Mouse (Mus musculus) lung, embryonic 16.5 days (tissue): ENCODE measurements around the gene Tbc1d22a. TPM values are rescaled to one million over a fixed set of nuclear protein-coding genes. Genes with fewer than 3 reads are reported as not detected.

ENCODE experiments used
- ATAC-seq: fragments of 200-750 bp; cut with Nextera tagmentation; 2 replicates; pipeline ENCODE4 v1.8.0; 2017; ENCODE audit warnings: low read depth, mild to moderate bottlenecking, moderate library complexity
- H3K27ac ChIP-seq: fragments of 300-500 bp; sonication (generic); 2 replicates; pipeline ENCODE4 v1.5.1; 2014; ENCODE audit warnings: mild to moderate bottlenecking, control low read depth, low read length
- H3K27me3 ChIP-seq: fragments of 300-500 bp; sonication (generic); 2 replicates; pipeline ENCODE4 v1.6.1; 2014; ENCODE audit warnings: low read depth, low read length, mixed read lengths; ENCODE audit not compliant: control insufficient read depth, insufficient read depth
- H3K36me3 ChIP-seq: fragments of 300-500 bp; sonication (generic); 2 replicates; pipeline ENCODE4 v1.6.1; 2014; ENCODE audit warnings: low read length; ENCODE audit not compliant: control insufficient read depth, insufficient read depth
- H3K4me1 ChIP-seq: fragments of 300-500 bp; sonication (generic); replicated peaks from 2 replicates; pipeline ENCODE4 v1.6.1; 2014; ENCODE audit warnings: low read length, mixed read lengths; ENCODE audit not compliant: control insufficient read depth, insufficient read depth
- H3K4me2 ChIP-seq: fragments of 300-500 bp; sonication (generic); 2 replicates; pipeline ENCODE4 v1.6.1; 2014; ENCODE audit warnings: low read depth, low read length, control low read depth
- H3K4me3 ChIP-seq: fragments of 300-500 bp; sonication (generic); 2 replicates; pipeline ENCODE4 v1.5.1; 2014; ENCODE audit warnings: mild to moderate bottlenecking, low read length, control low read depth
- H3K9ac ChIP-seq: fragments of 300-500 bp; sonication (generic); 2 replicates; pipeline ENCODE4 v1.6.1; 2014; ENCODE audit warnings: low read length, control low read depth
- H3K9me3 ChIP-seq: fragments of 300-500 bp; sonication (generic); 2 replicates; pipeline ENCODE4 v1.6.1; 2016; ENCODE audit warnings: low read length; ENCODE audit not compliant: control insufficient read depth
- WGBS: fragments of 180-500 bp; shearing (Covaris S2); extraction: QIAGEN DNeasy Blood & Tissue Kit; methylation state at CpG from one replicate; pipeline ENCODE4 v1.1.7; 2014; 5-methylcytosine and 5-hydroxymethylcytosine counted together
- polyA plus RNA-seq: library from polyadenylated mRNA; unstranded; fragments of >200 nt; fragmentation: Nextera tagmentation; extraction: Ambion mirVana; gene quantifications from 2 replicates; pipeline ENCODE4 v1.2.1, GENCODE M21; 2015

Gene Tbc1d22a
- polyA plus RNA-seq, 1 experiment from 2014 or later, result 13.6 TPM

DNA sequence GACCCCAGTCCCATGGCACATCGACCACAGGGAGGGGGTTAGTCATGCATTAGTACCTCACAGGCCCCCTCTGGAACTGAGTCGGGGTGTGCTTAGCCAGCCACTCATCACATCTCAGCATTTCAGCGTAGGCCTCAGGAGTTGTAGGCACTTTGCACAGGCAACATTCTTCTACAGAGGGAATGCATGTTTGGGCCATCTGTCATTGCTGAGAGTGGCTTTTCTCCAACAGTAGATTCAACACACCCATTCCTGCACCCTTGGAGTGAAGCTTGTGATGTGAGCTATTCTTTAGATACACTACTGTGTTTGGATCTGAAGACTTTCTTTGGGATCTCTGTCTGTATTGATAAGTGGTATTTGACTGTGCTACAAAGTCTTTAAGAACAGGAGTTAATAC lies 75.8 kb downstream of the Tbc1d22a start:
- no peaks in the 10 kb centered on the region for H3K36me3 ChIP-seq
- H3K27ac ChIP-seq, result no peak overlapping the region
- H3K4me3 ChIP-seq, result no peak overlapping the region
- 67% methylated on average over 3 of the region's 3 CpGs for WGBS
- H3K4me2 ChIP-seq, result no peak overlapping the region
- H3K27me3 ChIP-seq, result no peaks in the 10 kb centered on the region
- no peaks in the 10 kb centered on the region for H3K9me3 ChIP-seq
- ATAC-seq, result no peak
- no peak overlapping the region for H3K9ac ChIP-seq
- no peaks in the 10 kb centered on the region for H3K4me1 ChIP-seq

DNA sequence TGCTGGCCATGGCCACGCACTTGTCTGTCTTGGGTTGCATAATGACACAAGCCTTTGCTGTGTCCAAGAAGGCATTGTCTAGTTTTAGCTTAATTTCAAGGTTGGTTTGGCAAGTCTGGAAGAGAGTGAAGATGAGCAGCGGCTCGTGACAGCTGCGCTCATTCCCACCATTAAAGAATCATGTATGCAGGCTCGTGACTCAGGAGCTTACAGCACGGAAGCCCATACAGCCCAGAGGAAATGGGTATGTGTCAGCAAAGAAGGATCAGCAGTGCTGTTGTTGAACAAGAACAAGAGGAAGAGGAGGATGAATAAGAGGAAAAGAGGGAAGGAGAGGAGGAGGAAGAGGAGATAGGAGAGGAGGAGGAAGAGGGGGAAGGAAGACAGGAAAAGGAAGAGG lies 78.0 kb downstream of the Tbc1d22a start:
- no peaks in the 10 kb centered on the region for H3K9me3 ChIP-seq
- WGBS, result 81% methylated on average over 6 of the region's 6 CpGs
- H3K4me2 ChIP-seq, result no peak overlapping the region
- no peak overlapping the region for H3K9ac ChIP-seq
- ATAC-seq, result no peak
- no peak overlapping the region for H3K4me3 ChIP-seq
- H3K4me1 ChIP-seq, result no peaks in the 10 kb centered on the region
- H3K27me3 ChIP-seq, result no peaks in the 10 kb centered on the region
- H3K36me3 ChIP-seq, result no peaks in the 10 kb centered on the region
- no peak overlapping the region for H3K27ac ChIP-seq

DNA sequence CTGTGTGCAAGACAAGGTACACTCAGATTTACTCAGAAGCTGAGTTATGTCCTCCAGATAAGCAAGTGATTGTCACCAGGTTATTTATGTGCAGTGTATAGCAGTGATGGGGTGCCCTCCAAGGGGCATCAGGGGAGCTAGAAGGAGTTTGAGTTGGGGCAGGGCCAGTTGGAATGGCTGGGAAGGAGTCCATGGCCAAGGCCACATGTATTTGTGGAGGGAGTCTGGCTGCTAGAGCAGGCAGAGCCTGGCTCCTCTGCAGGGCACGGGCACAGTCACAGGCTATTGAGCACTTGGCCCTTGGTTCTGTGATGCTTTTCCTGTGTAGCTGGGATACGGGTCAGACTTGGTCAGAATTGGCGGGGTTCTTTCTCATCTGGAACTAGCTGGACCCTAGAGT lies 80.2 kb downstream of the Tbc1d22a start:
- H3K27me3 ChIP-seq, result no peaks in the 10 kb centered on the region
- WGBS, result 79% methylated on average over 3 of the region's 3 CpGs
- H3K4me2 ChIP-seq, result no peak overlapping the region
- no peak for ATAC-seq
- no peak overlapping the region for H3K27ac ChIP-seq
- no peaks in the 10 kb centered on the region for H3K9me3 ChIP-seq
- no peaks in the 10 kb centered on the region for H3K36me3 ChIP-seq
- no peak overlapping the region for H3K9ac ChIP-seq
- H3K4me3 ChIP-seq, result no peak overlapping the region
- no peaks in the 10 kb centered on the region for H3K4me1 ChIP-seq

DNA sequence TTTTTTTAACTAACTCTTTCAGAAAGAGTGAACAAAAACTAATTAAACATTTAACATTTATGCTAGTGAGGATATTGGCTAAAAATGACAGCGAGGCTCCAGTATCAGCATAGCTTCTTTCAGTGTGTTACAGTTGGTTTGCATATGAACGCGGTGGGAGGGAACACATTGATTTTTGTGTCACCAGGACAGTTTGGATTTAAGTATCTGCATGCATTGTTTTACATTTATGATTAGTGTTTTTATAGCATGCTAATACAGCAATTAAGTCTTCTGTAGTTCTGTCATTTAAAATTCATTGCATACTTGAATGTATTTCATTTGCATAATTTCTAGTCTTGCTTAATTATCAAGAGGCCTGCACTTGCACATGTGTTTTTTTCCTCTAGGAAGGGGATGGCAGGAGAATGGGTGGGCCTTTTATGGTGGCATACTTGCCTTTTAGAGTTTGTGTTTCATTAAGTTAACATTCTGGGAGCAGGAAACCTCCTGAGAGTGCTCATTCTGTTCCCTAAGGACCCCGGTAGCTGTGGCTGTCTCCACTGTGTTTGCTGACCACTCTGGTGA lies 81.5 kb downstream of the Tbc1d22a start:
- Histone ChIP-seq H3K36me3 (no peaks in the 10 kb centered on the region), H3K9ac (no peak overlapping the region), H3K4me2 (no peak overlapping the region), H3K4me1 (no peaks in the 10 kb centered on the region), H3K4me3 (no peak overlapping the region), H3K27ac (no peak overlapping the region), H3K9me3 (no peaks in the 10 kb centered on the region), H3K27me3 (no peaks in the 10 kb centered on the region)
- no peak for ATAC-seq
- 69% methylated on average over 4 of the region's 4 CpGs for WGBS

DNA sequence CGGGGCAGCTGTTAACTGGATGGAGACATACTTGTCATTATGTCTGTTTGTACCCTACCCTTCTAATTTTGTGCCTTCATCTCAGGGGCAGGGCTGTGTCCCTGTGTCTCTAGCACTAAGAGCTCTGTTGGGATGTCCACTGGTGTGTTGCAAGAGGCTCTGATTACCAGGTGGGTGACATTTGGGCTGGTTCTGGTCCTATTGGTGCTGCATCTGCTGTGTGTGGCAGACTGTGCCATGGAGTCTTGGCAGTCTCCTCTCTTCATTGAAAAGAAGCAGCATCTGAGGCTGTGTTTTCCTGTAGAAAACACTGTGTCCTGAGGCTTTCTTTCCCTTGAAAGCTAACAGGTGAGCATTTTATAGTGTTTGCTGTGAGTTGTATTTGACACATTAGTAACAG lies 83.0 kb downstream of the Tbc1d22a start:
- no peaks in the 10 kb centered on the region for H3K27me3 ChIP-seq
- no peak overlapping the region for H3K4me3 ChIP-seq
- H3K9ac ChIP-seq, result no peak overlapping the region
- H3K4me1 ChIP-seq, result no peaks in the 10 kb centered on the region
- 85% methylated on average over 1 of the region's 1 CpGs for WGBS
- H3K9me3 ChIP-seq, result no peaks in the 10 kb centered on the region
- H3K4me2 ChIP-seq, result no peak overlapping the region
- no peak for ATAC-seq
- H3K36me3 ChIP-seq, result no peaks in the 10 kb centered on the region
- H3K27ac ChIP-seq, result no peak overlapping the region

DNA sequence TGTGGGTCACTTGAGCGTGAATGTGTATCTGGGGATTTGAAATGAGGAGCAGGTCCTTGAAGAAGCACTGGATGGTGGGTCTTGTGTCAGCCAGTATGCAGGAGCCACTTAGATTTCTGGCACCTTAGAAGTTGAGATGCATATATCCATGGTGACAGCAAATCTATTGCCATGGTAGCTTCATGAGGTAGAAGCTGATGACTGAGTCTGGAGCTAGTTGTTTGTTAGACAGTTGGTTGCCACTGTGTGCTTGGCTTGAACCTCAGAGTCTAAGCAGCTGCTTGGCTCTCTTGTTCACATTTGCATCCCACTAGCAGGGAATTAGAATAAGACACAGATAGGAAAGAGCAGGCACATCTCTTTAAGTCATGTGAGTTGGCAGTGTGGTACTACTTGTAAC lies 89.6 kb downstream of the Tbc1d22a start:
- Histone ChIP-seq H3K4me2 (no peak overlapping the region), H3K9me3 (no peaks in the 10 kb centered on the region), H3K9ac (no peak overlapping the region), H3K4me1 (no peaks in the 10 kb centered on the region), H3K27me3 (no peaks in the 10 kb centered on the region), H3K27ac (no peak overlapping the region), H3K4me3 (no peak overlapping the region), H3K36me3 (no peaks in the 10 kb centered on the region)
- 87% methylated on average over 1 of the region's 1 CpGs for WGBS
- ATAC-seq, result no peak

DNA sequence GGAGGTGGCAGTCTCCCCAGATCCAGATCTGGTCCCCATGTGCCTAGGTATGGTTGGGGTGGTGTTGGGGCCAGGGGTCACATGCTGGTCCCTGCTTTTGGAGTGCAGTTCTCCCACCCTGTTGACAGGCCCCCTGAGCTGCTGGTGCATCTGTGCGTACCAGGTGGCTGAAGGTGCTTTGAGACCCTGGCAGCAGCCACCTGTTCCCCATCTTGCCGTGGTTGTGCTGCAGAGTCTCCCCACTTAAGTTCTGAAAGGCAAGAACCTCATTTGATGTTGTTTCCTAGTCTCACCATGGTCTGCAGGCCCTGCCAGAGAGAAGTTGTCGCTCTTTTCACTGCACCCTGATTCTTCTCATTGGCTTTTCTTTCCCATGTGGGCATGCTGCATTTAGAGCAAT lies 90.6 kb downstream of the Tbc1d22a start:
- Histone ChIP-seq H3K4me2 (no peak overlapping the region), H3K9me3 (no peaks in the 10 kb centered on the region), H3K27me3 (no peaks in the 10 kb centered on the region), H3K36me3 (no peaks in the 10 kb centered on the region), H3K4me3 (no peak overlapping the region), H3K9ac (no peak overlapping the region), H3K4me1 (no peaks in the 10 kb centered on the region), H3K27ac (no peak overlapping the region)
- ATAC-seq, result no peak
- WGBS, result 81% methylated on average over 3 of the region's 3 CpGs

DNA sequence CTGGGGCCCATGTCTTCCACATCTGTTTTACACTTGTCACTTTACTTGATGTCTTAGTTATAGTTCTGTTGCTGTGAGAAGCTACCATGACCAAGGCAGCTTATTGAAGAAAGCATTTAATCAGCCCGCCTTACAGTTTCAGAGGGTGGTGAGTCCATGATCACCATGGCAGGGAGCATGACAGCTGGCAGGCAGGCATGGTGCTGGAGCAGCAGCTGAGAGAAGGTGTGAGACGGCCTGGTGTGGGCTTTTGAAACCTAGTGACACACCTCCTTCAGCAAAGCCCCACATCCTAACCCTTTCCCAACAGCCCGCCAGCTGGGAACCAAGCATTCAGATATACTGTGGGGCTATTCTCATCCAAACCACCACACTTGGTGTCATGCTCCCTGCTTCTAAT lies 91.0 kb downstream of the Tbc1d22a start:
- Histone ChIP-seq H3K27ac (no peak overlapping the region), H3K9me3 (no peaks in the 10 kb centered on the region), H3K27me3 (no peaks in the 10 kb centered on the region), H3K4me3 (no peak overlapping the region), H3K36me3 (no peaks in the 10 kb centered on the region), H3K4me1 (no peaks in the 10 kb centered on the region), H3K9ac (no peak overlapping the region), H3K4me2 (no peak overlapping the region)
- no peak for ATAC-seq
- WGBS, result 86% methylated on average over 3 of the region's 3 CpGs

DNA sequence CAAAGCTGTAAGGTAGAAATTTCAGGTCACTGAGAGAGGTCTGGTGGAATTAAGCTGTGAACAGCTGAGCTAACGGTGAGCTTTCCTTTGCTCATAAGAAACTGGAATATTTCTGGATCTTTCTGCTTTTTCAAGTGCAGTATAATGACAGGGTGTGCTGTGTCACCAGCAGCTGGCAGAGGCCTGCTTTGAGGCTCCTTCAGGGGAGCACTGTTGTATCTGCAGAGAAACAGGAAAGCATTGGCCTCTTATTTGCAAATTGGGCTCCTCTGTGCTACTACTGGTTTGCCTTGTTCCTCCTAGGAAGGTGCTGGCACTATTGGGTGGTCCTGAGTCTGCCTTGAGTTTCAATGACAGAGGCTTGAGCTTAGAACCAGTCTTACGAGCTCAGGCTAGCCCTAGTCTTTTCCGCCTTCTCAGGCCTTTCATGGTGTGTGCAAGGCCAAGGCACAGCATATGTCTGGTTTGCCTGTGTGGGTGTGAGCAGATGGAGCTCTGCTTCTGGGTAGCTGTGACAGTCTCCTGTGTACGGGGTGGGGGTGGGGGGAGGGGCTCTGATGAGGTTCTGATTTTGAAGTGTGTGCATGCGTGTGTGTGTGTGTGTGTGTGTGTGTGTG lies 95.1 kb downstream of the Tbc1d22a start:
- ATAC-seq, result no peak
- Histone ChIP-seq H3K9me3 (no peaks in the 10 kb centered on the region), H3K27me3 (no peaks in the 10 kb centered on the region), H3K27ac (no peak overlapping the region), H3K4me1 (no peaks in the 10 kb centered on the region), H3K4me3 (no peak overlapping the region), H3K36me3 (peaks cover 5% of the 10 kb centered on the region; the same call in 1 of the 2 replicates), H3K9ac (no peak overlapping the region), H3K4me2 (no peak overlapping the region)
- WGBS, result 83% methylated on average over 5 of the region's 5 CpGs
